Mouse (Mus musculus): ENCODE data around the gene Nup107. TPM values are rescaled to one million over a fixed set of nuclear protein-coding genes. Genes with fewer than 3 reads are reported as not detected.

The Nup107 gene
- 77.8 and 80.2 TPM in 2 replicates for total RNA-seq (2012; rRNA removed)
- polyA plus RNA-seq (2012; ENCODE audit: insufficient read depth in 1 of 2, insufficient read length in 2 of 2, low read depth in 1 of 2, low replicate concordance in 2 of 2, missing spikeins in 1 of 2), result 10 to 100 TPM in 1 of 2 experiments, not detected in 1; 91.6 TPM

DNA sequence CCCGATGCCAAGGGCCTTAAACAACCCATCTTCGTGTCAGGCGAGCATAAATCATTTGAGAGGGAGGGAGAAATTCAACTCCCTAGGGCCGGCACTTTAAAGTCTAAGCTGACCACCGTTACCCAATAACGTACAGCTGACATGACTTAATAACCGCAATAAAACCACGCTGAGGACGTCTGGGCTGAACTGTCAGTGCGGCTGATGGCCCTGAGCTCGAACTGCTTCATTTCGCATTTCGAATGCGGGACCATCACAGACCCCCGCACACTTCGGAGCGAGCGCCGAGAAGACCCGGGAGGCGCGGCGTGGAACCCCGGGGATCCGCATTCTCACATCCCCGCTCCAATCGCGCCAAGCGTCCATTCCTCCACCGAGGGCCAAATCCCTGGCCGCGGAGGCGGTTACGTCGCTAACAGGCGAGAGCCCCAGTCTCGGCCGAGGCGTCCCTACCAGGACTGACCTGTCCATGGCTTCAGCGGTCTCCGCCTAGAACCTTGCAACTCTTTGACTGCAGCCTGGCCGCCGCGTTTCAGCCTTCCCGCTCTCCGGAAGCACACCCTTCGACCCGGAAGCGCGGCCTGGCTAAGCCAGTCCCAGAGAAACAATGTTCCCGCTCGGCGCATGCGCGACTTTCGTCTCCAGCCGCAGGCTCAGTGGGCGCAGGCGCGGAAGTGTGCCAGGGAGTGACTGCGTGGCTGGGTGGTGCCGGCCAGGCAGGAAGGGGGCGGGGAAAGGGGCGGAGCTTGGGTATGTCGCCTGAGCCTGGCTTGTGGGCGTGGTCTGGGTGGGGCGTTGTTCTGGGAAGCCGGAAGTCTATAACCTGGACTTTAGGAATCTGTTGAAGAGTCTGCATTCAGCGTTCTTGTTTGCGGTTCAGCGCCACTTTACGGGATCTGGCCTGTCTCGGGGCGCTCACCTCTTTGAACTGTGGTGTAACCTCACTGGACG, at the start of gene Nup107:
TSS of gene Nup107 (minus strand) at position 565 of the 951 bp plus-strand sequence.
- Histone ChIP-seq H3K27me3 (ENCODE audit: control insufficient read depth in 1 of 2, insufficient read depth in 2 of 2, low read length in 2 of 2) (no peaks in the 10 kb centered on the region), H3K9me3 (replicated peaks; ENCODE audit: insufficient read depth, low read length) (no peaks in the 10 kb centered on the region), H3K4me3 (ENCODE audit: control insufficient read depth in 1 of 2, insufficient read depth in 1 of 2, low read depth in 2 of 2, low read length in 2 of 2) (peak within 1 kb of the TSS; percentile 76 to 90), H3K79me2 (ENCODE audit: control insufficient read depth, insufficient read depth, low read length, poor library complexity) (peaks cover 28% of the 10 kb centered on the region), H3K27ac (ENCODE audit: control insufficient read depth, low read depth, low read length) (peak within 1 kb of the TSS; percentile 76), H3K9ac (ENCODE audit: control insufficient read depth, low read depth, low read length, poor library complexity, severe bottlenecking) (peak within 1 kb of the TSS; percentile 92), H3K36me3 (ENCODE audit: control insufficient read depth in 1 of 2, insufficient read depth in 2 of 2, low read length in 2 of 2) (peaks cover 8 to 24% of the 10 kb centered on the region in 2 experiments), H3K4me1 (ENCODE audit: control insufficient read depth in 1 of 2, insufficient read depth in 2 of 2, low read length in 2 of 2) (peaks cover 7 to 17% of the 10 kb centered on the region in 2 experiments)
- TF ChIP-seq USF1 (IDR thresholded peaks at IDR 0.05; ENCODE audit: low read depth, low read length) (no peak), SIN3A (IDR thresholded peaks at IDR 0.05; ENCODE audit: low read length) (peak; percentile 88), E2F4 (IDR thresholded peaks at IDR 0.05; ENCODE audit: borderline replicate concordance, low read depth, low read length) (0 out of 2 replicates have a peak, but pooled peaks have one; percentile 58), GABPA (IDR thresholded peaks at IDR 0.05; ENCODE audit: low read depth, low read length) (no peak), MAX (IDR thresholded peaks at IDR 0.05; ENCODE audit: low read length) (peak; percentile 60; the same call in 1 of the 2 replicates), GATA1 (IDR thresholded peaks at IDR 0.05; ENCODE audit: low read depth, low read length) (no peak), CHD1 (IDR thresholded peaks at IDR 0.05; ENCODE audit: low read depth, low read length) (peak; percentile 89; the same call in 1 of the 2 replicates), HCFC1 (IDR thresholded peaks at IDR 0.05; ENCODE audit: low read depth, low read length) (peak; percentile 95), TAL1 (IDR thresholded peaks at IDR 0.05; ENCODE audit: low read length) (no peak), ZMIZ1 (IDR thresholded peaks at IDR 0.05; ENCODE audit: low read depth, low read length) (peak; percentile 77), TCF12 (IDR thresholded peaks at IDR 0.05; ENCODE audit: low read depth, low read length) (0 out of 2 replicates have a peak, but pooled peaks have one; percentile 7), NELFE (IDR thresholded peaks at IDR 0.05; ENCODE audit: low read depth, low read length) (peak; percentile 90), NRF1 (IDR thresholded peaks at IDR 0.05; ENCODE audit: insufficient read depth, low read depth, low read length, poor library complexity, severe bottlenecking) (peak; percentile 99), ELF1 (IDR thresholded peaks at IDR 0.05; ENCODE audit: low read depth, low read length) (peak; percentile 91), ZKSCAN1 (IDR thresholded peaks at IDR 0.05; ENCODE audit: low read depth, low read length) (no peak), TBP (IDR thresholded peaks at IDR 0.05; ENCODE audit: low read depth, low read length) (peak; percentile 82), POLR2A (IDR thresholded peaks at IDR 0.05; ENCODE audit: control insufficient read depth in 1 of 2, insufficient read depth in 1 of 2, low read depth in 1 of 2, low read length in 2 of 2, poor library complexity in 1 of 2) (peak; percentile 79 to 92), EP300 (IDR thresholded peaks at IDR 0.05; ENCODE audit: low read depth in 1 of 2, low read length in 2 of 2) (peak in 1 of 2 experiments; percentile 3; a peak in 1 of 4 replicates), MXI1 (IDR thresholded peaks at IDR 0.05; ENCODE audit: low read depth, low read length) (peak; percentile 89), ETS1 (IDR thresholded peaks at IDR 0.05; ENCODE audit: low read depth, low read length) (0 out of 2 replicates have a peak, but pooled peaks have one; percentile 18), POLR2AphosphoS2 (IDR thresholded peaks at IDR 0.05; ENCODE audit: low read length) (peak; percentile 65; the same call in 1 of the 2 replicates), KAT2A (conservative IDR thresholded peaks at IDR 0.05; ENCODE audit: low read depth, low read length) (peak; percentile 80; the same call in 1 of the 2 replicates), RAD21 (IDR thresholded peaks at IDR 0.05; ENCODE audit: low read depth, low read length) (no peak)
- peak; percentile 98 for DNase-seq (ENCODE audit: low read depth, low spot score)
